ENCODE assay signal across 9 mouse cellular contexts in the genomic region with DNA sequence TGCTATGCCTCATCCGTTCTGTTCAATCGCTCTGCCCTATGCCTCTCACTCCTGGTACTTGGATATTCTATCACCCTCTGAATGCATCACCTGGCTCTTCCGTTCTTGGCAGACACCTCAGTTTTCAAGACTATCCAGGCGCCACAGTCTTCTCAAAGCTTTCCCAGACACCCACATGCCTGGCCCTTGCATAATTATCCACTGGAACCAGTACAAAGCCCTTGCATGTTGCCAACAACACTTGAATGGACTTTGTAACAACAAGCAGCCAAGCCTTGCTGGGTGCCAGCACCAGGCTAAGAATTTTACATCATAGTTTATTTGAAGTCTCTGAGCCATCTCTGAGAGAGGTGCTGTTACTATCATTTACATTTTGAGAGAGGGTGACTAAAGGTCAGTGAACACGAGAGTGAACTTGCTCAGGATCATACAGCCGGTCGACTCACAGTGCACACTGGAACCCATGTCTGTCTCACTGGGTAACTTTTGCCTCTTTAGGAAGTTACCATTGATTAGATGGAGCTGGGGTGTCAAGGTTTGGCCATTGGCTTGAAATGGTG.
A peak's percentile ranks its signal among the peaks of the same experiment; 100 is the strongest.
DNase-seq lines count a peak whose midpoint lies in the region; ATAC-seq and TF ChIP-seq lines count a peak whose summit lies in the region.
"Had no signal": no experiment of that assay in that cellular context is flagged by ENCODE, and none has a peak within 500 bp of the region (broad histone marks: within the 10 kb centered on the region; RNA-seq: fewer than 3 reads in every experiment).

No protein-coding gene starts in this region.

- H3K4me2 ChIP-seq in forebrain, embryonic 13.5 days: no peak overlapping the region
- no peak overlapping the region for H3K4me2 ChIP-seq in forebrain, embryonic 12.5 days
- no peak overlapping the region for H3K4me2 ChIP-seq in midbrain, postnatal 0 days (ENCODE audit: low read depth, low read length, poor library complexity, severe bottlenecking)
- H3K4me2 ChIP-seq in midbrain, embryonic 15.5 days: no peak overlapping the region
- H3K4me2 ChIP-seq: limb, embryonic 15.5 days had no signal

- H3K4me3 ChIP-seq in forebrain, embryonic 13.5 days: no peak overlapping the region
- H3K4me3 ChIP-seq in forebrain, embryonic 12.5 days (replicated peaks): no peak overlapping the region
- no peak overlapping the region for H3K4me3 ChIP-seq in midbrain, postnatal 0 days (ENCODE audit: low read depth, low read length)
- no peak overlapping the region for H3K4me3 ChIP-seq in midbrain, embryonic 15.5 days
- H3K4me3 ChIP-seq in layer of hippocampus, adult 2 months: no peak overlapping the region
- H3K4me3 ChIP-seq: limb, embryonic 15.5 days had no signal

- DNase-seq in midbrain, postnatal 0 days (ENCODE audit: low spot score): peak; percentile 67
- peak; percentile 40 to 55 for DNase-seq in layer of hippocampus, adult 2 months (ENCODE audit: low spot score in 2 of 2)
- DNase-seq in right cerebral cortex, postnatal 10 days (ENCODE audit: low spot score in 2 of 2): peak; percentile 69 to 84
- DNase-seq in urinary bladder, adult 18-20 months (ENCODE audit: low spot score in 2 of 2): no peak
- no peak for DNase-seq in cerebellum, adult 11-12 months

- no peak for TF ChIP-seq CTCF in midbrain, postnatal 0 days (IDR thresholded peaks at IDR 0.05)
- TF ChIP-seq CTCF in layer of hippocampus, adult 2 months (conservative IDR thresholded peaks at IDR 0.05): no peak

- peak; percentile 20; the same call in 1 of the 2 replicates for ATAC-seq in forebrain, embryonic 13.5 days
- ATAC-seq in forebrain, embryonic 12.5 days (ENCODE audit: low FRiP score): no peak
- no peak for ATAC-seq in midbrain, postnatal 0 days (ENCODE audit: low FRiP score)
- ATAC-seq in midbrain, embryonic 15.5 days (replicated peaks): no peak

- no peak overlapping the region for H3K9ac ChIP-seq in forebrain, embryonic 13.5 days
- H3K9ac ChIP-seq in forebrain, embryonic 12.5 days: no peak overlapping the region
- no peak overlapping the region for H3K9ac ChIP-seq in midbrain, postnatal 0 days (replicated peaks; ENCODE audit: low read length, poor library complexity, severe bottlenecking)
- no peak overlapping the region for H3K9ac ChIP-seq in midbrain, embryonic 15.5 days
- H3K9ac ChIP-seq: limb, embryonic 15.5 days had no signal

- peaks cover 40% of the 10 kb centered on the region for H3K4me1 ChIP-seq in forebrain, embryonic 13.5 days
- peaks cover 3% of the 10 kb centered on the region; the same call in 1 of the 2 replicates for H3K4me1 ChIP-seq in forebrain, embryonic 12.5 days
- H3K4me1 ChIP-seq in midbrain, postnatal 0 days (ENCODE audit: insufficient read depth, low read length): no peaks in the 10 kb centered on the region
- no peaks in the 10 kb centered on the region for H3K4me1 ChIP-seq in midbrain, embryonic 15.5 days
- H3K4me1 ChIP-seq: limb, embryonic 15.5 days had no signal

- H3K27me3 ChIP-seq in forebrain, embryonic 13.5 days: no peaks in the 10 kb centered on the region
- no peaks in the 10 kb centered on the region for H3K27me3 ChIP-seq in forebrain, embryonic 12.5 days
- no peaks in the 10 kb centered on the region for H3K27me3 ChIP-seq in midbrain, postnatal 0 days (ENCODE audit: insufficient read depth, low read length)
- H3K27me3 ChIP-seq in midbrain, embryonic 15.5 days (replicated peaks): no peaks in the 10 kb centered on the region
- H3K27me3 ChIP-seq: limb, embryonic 15.5 days had no signal

- 80% methylated on average over 7 of the region's 7 CpGs for WGBS in forebrain, embryonic 13.5 days
- 91% methylated on average over 7 of the region's 7 CpGs for whole genome bisulfite sequencing in forebrain, embryonic 12.5 days
- 73% methylated on average over 7 of the region's 7 CpGs for WGBS in midbrain, postnatal 0 days
- 83% methylated on average over 7 of the region's 7 CpGs for WGBS in midbrain, embryonic 15.5 days

- no peak overlapping the region for H3K27ac ChIP-seq in forebrain, embryonic 13.5 days
- no peak overlapping the region for H3K27ac ChIP-seq in forebrain, embryonic 12.5 days
- H3K27ac ChIP-seq in midbrain, postnatal 0 days (ENCODE audit: low read depth, low read length): no peak overlapping the region
- no peak overlapping the region for H3K27ac ChIP-seq in midbrain, embryonic 15.5 days
- no peak overlapping the region for H3K27ac ChIP-seq in layer of hippocampus, adult 2 months
- H3K27ac ChIP-seq: limb, embryonic 15.5 days had no signal

- no peaks in the 10 kb centered on the region for H3K36me3 ChIP-seq in forebrain, embryonic 13.5 days (ENCODE audit: poor library complexity, severe bottlenecking)
- no peaks in the 10 kb centered on the region for H3K36me3 ChIP-seq in forebrain, embryonic 12.5 days (replicated peaks)
- no peaks in the 10 kb centered on the region for H3K36me3 ChIP-seq in midbrain, postnatal 0 days (ENCODE audit: insufficient read depth, low read length)
- H3K36me3 ChIP-seq in midbrain, embryonic 15.5 days (replicated peaks): no peaks in the 10 kb centered on the region
- H3K36me3 ChIP-seq: limb, embryonic 15.5 days had no signal

- no peaks in the 10 kb centered on the region for H3K9me3 ChIP-seq in forebrain, embryonic 13.5 days (replicated peaks)
- H3K9me3 ChIP-seq in forebrain, embryonic 12.5 days: no peaks in the 10 kb centered on the region
- H3K9me3 ChIP-seq in midbrain, postnatal 0 days (ENCODE audit: low read length): no peaks in the 10 kb centered on the region
- no peaks in the 10 kb centered on the region for H3K9me3 ChIP-seq in midbrain, embryonic 15.5 days
- H3K9me3 ChIP-seq: limb, embryonic 15.5 days had no signal

Comparison
In these comparisons a context has a peak if more than half of its experiments do, and no peak if none do; other contexts are left out.
1. DNase-seq: peak in midbrain, postnatal 0 days (single experiment), layer of hippocampus, adult 2 months (2 of 2) and right cerebral cortex, postnatal 10 days (2 of 2); none in urinary bladder, adult 18-20 months (0 of 2) and cerebellum, adult 11-12 months (single experiment).